Mouse (Mus musculus): ENCODE data around the gene Sigirr. TPM values are rescaled to one million over a fixed set of nuclear protein-coding genes. Genes with fewer than 3 reads are reported as not detected.
A peak's percentile ranks its signal among the peaks of the same experiment; 100 is the strongest.

Gene Sigirr
- polyA plus RNA-seq, 1 experiment from 2014 or later: 12.6 TPM

GRCm38 (mm10) chr7:141042539-141042938 is 57.8 kb downstream of the Sigirr start:
- DNase-seq (ENCODE audit: low spot score): peak; percentile 61
- WGBS: 31% methylated on average over 4 of the region's 4 CpGs

GRCm38 (mm10) chr7:141041661-141042060 is 58.7 kb downstream of the Sigirr start:
- H3K9me3 ChIP-seq (ENCODE audit: control insufficient read depth, low read length): no peaks in the 10 kb centered on the region
- no peaks in the 10 kb centered on the region for H3K36me3 ChIP-seq (ENCODE audit: control insufficient read depth, insufficient read depth, low read length)
- WGBS: 3% methylated on average over 5 of the region's 5 CpGs
- peaks cover 2% of the 10 kb centered on the region; the same call in 1 of the 2 replicates for H3K4me1 ChIP-seq (replicated peaks; ENCODE audit: control insufficient read depth, insufficient read depth)
- ATAC-seq (ENCODE audit: low FRiP score, low TSS enrichment): peak; percentile 87
- no peak overlapping the region for H3K9ac ChIP-seq (ENCODE audit: low read length)
- peak overlapping the region; percentile 81 for H3K27ac ChIP-seq (replicated peaks)
- DNase-seq (ENCODE audit: low spot score): peak; percentile 88
- TF ChIP-seq CTCF (IDR thresholded peaks at IDR 0.05; ENCODE audit: low read depth): no peak
- no peak for TF ChIP-seq EP300 (optimal IDR thresholded peaks at IDR 0.05)
- H3K4me2 ChIP-seq (replicated peaks; ENCODE audit: low read depth): no peak overlapping the region
- no peaks in the 10 kb centered on the region for H3K27me3 ChIP-seq (ENCODE audit: control insufficient read depth, insufficient read depth, low read length)
- H3K4me3 ChIP-seq (ENCODE audit: low read depth, low read length): no peak overlapping the region

More at GRCm38 (mm10) chr7:141042539-141042938, 57.8 kb downstream of the Sigirr start:
- no peak overlapping the region for H3K4me3 ChIP-seq (ENCODE audit: low read depth, low read length)
- peaks cover 7% of the 10 kb centered on the region; the same call in 1 of the 2 replicates for H3K4me1 ChIP-seq (replicated peaks; ENCODE audit: control insufficient read depth, insufficient read depth)
- H3K4me2 ChIP-seq (replicated peaks; ENCODE audit: low read depth): no peak overlapping the region
- TF ChIP-seq EP300 (optimal IDR thresholded peaks at IDR 0.05) (no peak), CTCF (IDR thresholded peaks at IDR 0.05; ENCODE audit: low read depth) (no peak)
- peak; percentile 59; the same call in 1 of the 2 replicates for ATAC-seq (ENCODE audit: low FRiP score, low TSS enrichment)
- H3K27ac ChIP-seq (replicated peaks): peak overlapping the region; percentile 75
- H3K9ac ChIP-seq (ENCODE audit: low read length): no peak overlapping the region
- no peaks in the 10 kb centered on the region for H3K9me3 ChIP-seq (ENCODE audit: control insufficient read depth, low read length)
- no peaks in the 10 kb centered on the region for H3K36me3 ChIP-seq (ENCODE audit: control insufficient read depth, insufficient read depth, low read length)
- no peaks in the 10 kb centered on the region for H3K27me3 ChIP-seq (ENCODE audit: control insufficient read depth, insufficient read depth, low read length)

Other genes starting within 250 kb of the Sigirr start
- gene Gm45785, start 244.2 kb downstream of the Sigirr start, polyA plus RNA-seq (2015; fragmentation: Nextera tagmentation; extraction: Ambion mirVana): not detected in 2 replicates
- gene Ric8a, start 243.6 kb downstream of the Sigirr start, polyA plus RNA-seq (2015; fragmentation: Nextera tagmentation; extraction: Ambion mirVana): 49.0 and 49.1 TPM in 2 replicates
- 44.5 and 49.0 TPM in 2 replicates for gene Bet1l, start 243.0 kb downstream of the Sigirr start, polyA plus RNA-seq (2015; fragmentation: Nextera tagmentation; extraction: Ambion mirVana)
- gene Psmd13, start 218.6 kb downstream of the Sigirr start, polyA plus RNA-seq (2015; fragmentation: Nextera tagmentation; extraction: Ambion mirVana): 160 and 166 TPM in 2 replicates
- gene Sirt3, start 218.3 kb downstream of the Sigirr start, polyA plus RNA-seq (2015; fragmentation: Nextera tagmentation; extraction: Ambion mirVana): 17.9 and 19.0 TPM in 2 replicates
- gene Cox8b, start 200.1 kb downstream of the Sigirr start, polyA plus RNA-seq (2015; fragmentation: Nextera tagmentation; extraction: Ambion mirVana): 1.3 and 2.6 TPM in 2 replicates
- 1.6 and 1.7 TPM in 2 replicates for gene Nlrp6, start 179.7 kb downstream of the Sigirr start, polyA plus RNA-seq (2015; fragmentation: Nextera tagmentation; extraction: Ambion mirVana)
- 10.1 and 12.3 TPM in 2 replicates for gene Pgghg, start 159.2 kb downstream of the Sigirr start, polyA plus RNA-seq (2015; fragmentation: Nextera tagmentation; extraction: Ambion mirVana)
- 0.58 and 0.82 TPM in 2 replicates for gene Ifitm5, start 150.3 kb downstream of the Sigirr start, polyA plus RNA-seq (2015; fragmentation: Nextera tagmentation; extraction: Ambion mirVana)
- gene Gm45717, start 144.6 kb downstream of the Sigirr start, polyA plus RNA-seq (2015; fragmentation: Nextera tagmentation; extraction: Ambion mirVana): 0.32 and 0.71 TPM in 2 replicates
- gene Ifitm2, start 144.6 kb downstream of the Sigirr start, polyA plus RNA-seq (2015; fragmentation: Nextera tagmentation; extraction: Ambion mirVana): 932 and 1,048 TPM in 2 replicates
- 162 and 173 TPM in 2 replicates for gene Ifitm1, start 133.4 kb downstream of the Sigirr start, polyA plus RNA-seq (2015; fragmentation: Nextera tagmentation; extraction: Ambion mirVana)
- gene Ifitm3, start 89.8 kb downstream of the Sigirr start, polyA plus RNA-seq (2015; fragmentation: Nextera tagmentation; extraction: Ambion mirVana): 350 and 450 TPM in 2 replicates
- gene Ifitm6, start 82.6 kb downstream of the Sigirr start, polyA plus RNA-seq (2015; fragmentation: Nextera tagmentation; extraction: Ambion mirVana): 0.40 and 0.63 TPM in 2 replicates
- not detected in 2 replicates for gene Gm17387, start 71.4 kb downstream of the Sigirr start, polyA plus RNA-seq (2015; fragmentation: Nextera tagmentation; extraction: Ambion mirVana)
- 1.2 and 1.5 TPM in 2 replicates for gene B4galnt4, start 39.5 kb downstream of the Sigirr start, polyA plus RNA-seq (2015; fragmentation: Nextera tagmentation; extraction: Ambion mirVana)
- 97.9 and 105 TPM in 2 replicates for gene Pkp3, start 22.4 kb downstream of the Sigirr start, polyA plus RNA-seq (2015; fragmentation: Nextera tagmentation; extraction: Ambion mirVana)
- 17.9 and 20.4 TPM in 2 replicates for gene Ano9, start 17.2 kb upstream of the Sigirr start, polyA plus RNA-seq (2015; fragmentation: Nextera tagmentation; extraction: Ambion mirVana)
- gene Ptdss2, start 21.8 kb upstream of the Sigirr start, polyA plus RNA-seq (2015; fragmentation: Nextera tagmentation; extraction: Ambion mirVana): 21.6 and 22.9 TPM in 2 replicates
- 216 and 220 TPM in 2 replicates for gene Rnh1, start 72.3 kb upstream of the Sigirr start, polyA plus RNA-seq (2015; fragmentation: Nextera tagmentation; extraction: Ambion mirVana)
- 118 and 125 TPM in 2 replicates for gene Hras, start 93.4 kb upstream of the Sigirr start, polyA plus RNA-seq (2015; fragmentation: Nextera tagmentation; extraction: Ambion mirVana)
- gene Lrrc56, start 93.6 kb upstream of the Sigirr start, polyA plus RNA-seq (2015; fragmentation: Nextera tagmentation; extraction: Ambion mirVana): 2.8 and 3.5 TPM in 2 replicates
- 2.7 and 3.6 TPM in 2 replicates for gene Lmntd2, start 113.5 kb upstream of the Sigirr start, polyA plus RNA-seq (2015; fragmentation: Nextera tagmentation; extraction: Ambion mirVana)
- 84.2 and 105 TPM in 2 replicates for gene Rassf7, start 115.3 kb upstream of the Sigirr start, polyA plus RNA-seq (2015; fragmentation: Nextera tagmentation; extraction: Ambion mirVana)
- gene Phrf1, start 128.2 kb upstream of the Sigirr start, polyA plus RNA-seq (2015; fragmentation: Nextera tagmentation; extraction: Ambion mirVana): 19.1 and 19.9 TPM in 2 replicates
- 11.3 and 12.2 TPM in 2 replicates for gene Irf7, start 165.9 kb upstream of the Sigirr start, polyA plus RNA-seq (2015; fragmentation: Nextera tagmentation; extraction: Ambion mirVana)
- 1.2 and 2.0 TPM in 2 replicates for gene Cdhr5, start 176.2 kb upstream of the Sigirr start, polyA plus RNA-seq (2015; fragmentation: Nextera tagmentation; extraction: Ambion mirVana)
- 2.2 and 2.4 TPM in 2 replicates for gene Sct, start 178.6 kb upstream of the Sigirr start, polyA plus RNA-seq (2015; fragmentation: Nextera tagmentation; extraction: Ambion mirVana)
- gene Drd4, start 191.4 kb upstream of the Sigirr start, polyA plus RNA-seq (2015; fragmentation: Nextera tagmentation; extraction: Ambion mirVana): 0.06 and 0.16 TPM in 2 replicates
- gene Deaf1, start 227.1 kb upstream of the Sigirr start, polyA plus RNA-seq (2015; fragmentation: Nextera tagmentation; extraction: Ambion mirVana): 37.6 and 40.1 TPM in 2 replicates
- gene Tmem80, start 227.2 kb upstream of the Sigirr start, polyA plus RNA-seq (2015; fragmentation: Nextera tagmentation; extraction: Ambion mirVana): 18.6 and 19.7 TPM in 2 replicates
- 86.1 and 96.5 TPM in 2 replicates for gene Eps8l2, start 238.3 kb upstream of the Sigirr start, polyA plus RNA-seq (2015; fragmentation: Nextera tagmentation; extraction: Ambion mirVana)

All from stomach, postnatal 0 days (tissue).